30 mouse cellular contexts compared by ENCODE assay signal in the genomic region with DNA sequence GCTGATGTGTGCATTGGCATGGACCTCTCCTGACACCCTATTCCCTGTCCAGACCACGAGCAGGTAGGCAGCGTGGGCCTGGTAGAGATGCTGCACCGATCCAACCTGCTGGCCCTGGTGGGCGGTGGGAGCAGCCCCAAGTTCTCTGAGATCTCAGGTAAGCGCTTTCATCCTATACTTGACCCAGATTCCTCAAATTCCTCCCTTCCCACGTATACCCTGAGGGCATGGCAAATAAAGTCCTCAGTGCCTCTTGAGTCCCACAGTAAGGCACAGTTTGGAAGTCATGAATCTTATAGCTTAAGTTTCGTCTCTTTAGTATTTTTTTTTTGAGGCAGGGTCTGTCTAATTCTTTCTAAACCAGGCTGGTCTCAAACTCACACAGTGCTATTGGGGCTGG. TPM values are rescaled to one million over a fixed set of nuclear protein-coding genes. Genes with fewer than 3 reads are reported as not detected.
DNase-seq lines count a peak whose midpoint lies in the region; ATAC-seq and TF ChIP-seq lines count a peak whose summit lies in the region.
"Had no signal": no experiment of that assay in that cellular context is flagged by ENCODE, and none has a peak within 500 bp of the region (broad histone marks: within the 10 kb centered on the region; RNA-seq: fewer than 3 reads in every experiment).

No protein-coding gene starts in this region.

- no peak for DNase-seq in lung, adult 2 months
- DNase-seq in ES-E14 (ENCODE audit: low read depth, low spot score): no peak
- peak; percentile 17 for DNase-seq in lung, postnatal 36 days
- DNase-seq in kidney, adult 9 months: no peak
- DNase-seq: adrenal gland, adult 2 months; adrenal gland, postnatal 14 days; B cell, adult 2 months; cerebellum, adult 11 months; cerebellum, adult 2 months; cerebellum, adult 9-11 months; cerebellum, postnatal 25 days; gastrocnemius, postnatal 25 days; heart, adult 18-20 months; heart, postnatal 14 days; heart, postnatal 4 days had no signal

- peaks cover 5% of the 10 kb centered on the region for H3K36me3 ChIP-seq in lung, embryonic 16.5 days (ENCODE audit: control insufficient read depth, insufficient read depth, low read length)
- H3K36me3 ChIP-seq in E14TG2a.4 (ENCODE audit: insufficient read depth, low read length) (peaks cover 43% of the 10 kb centered on the region), ES-E14 (ENCODE audit: control insufficient read depth, insufficient read depth, low read length, poor library complexity, severe bottlenecking) (peaks cover 26% of the 10 kb centered on the region)
- peaks cover 2% of the 10 kb centered on the region; the same call in 1 of the 2 replicates for H3K36me3 ChIP-seq in heart, embryonic 11.5 days (ENCODE audit: control insufficient read depth, insufficient read depth, low read length)

- H3K9me3 ChIP-seq in lung, embryonic 16.5 days (ENCODE audit: control insufficient read depth, low read length): no peaks in the 10 kb centered on the region
- H3K9me3 ChIP-seq in E14TG2a.4 (ENCODE audit: low read length) (no peaks in the 10 kb centered on the region), ES-E14 (ENCODE audit: control insufficient read depth, insufficient read depth, low read depth, low read length) (no peaks in the 10 kb centered on the region)
- no peaks in the 10 kb centered on the region for H3K9me3 ChIP-seq in heart, embryonic 11.5 days (replicated peaks; ENCODE audit: control insufficient read depth, low read length)
- H3K9me3 ChIP-seq: embryonic facial prominence, embryonic 12.5 days; embryonic facial prominence, embryonic 15.5 days; G1E; heart, embryonic 13.5 days had no signal

- H3K4me1 ChIP-seq in lung, embryonic 16.5 days (replicated peaks; ENCODE audit: control insufficient read depth, insufficient read depth, low read length): 0 out of 2 replicates have a peak, but pooled peaks cover 3% of the 10 kb centered on the region
- no peaks in the 10 kb centered on the region; the same call in none of the 2 replicates for H3K4me1 ChIP-seq in lung, adult 2 months (ENCODE audit: control insufficient read depth, insufficient read depth, low read length)
- H3K4me1 ChIP-seq in E14TG2a.4 (replicated peaks; ENCODE audit: low read depth, low read length): peaks cover 51% of the 10 kb centered on the region
- H3K4me1 ChIP-seq in ES-E14 (ENCODE audit: control insufficient read depth in 2 of 2, insufficient read depth in 2 of 2, low read length in 2 of 2, poor library complexity in 1 of 2): peaks cover 0 to 8% of the 10 kb centered on the region in 2 experiments; a peak in 2 of 4 replicates
- H3K4me1 ChIP-seq in heart, embryonic 11.5 days (ENCODE audit: control insufficient read depth, insufficient read depth, low read length): peaks cover 3% of the 10 kb centered on the region; the same call in 1 of the 2 replicates
- H3K4me1 ChIP-seq: embryonic facial prominence, embryonic 12.5 days had no signal

- peak overlapping the region; percentile 75 for H3K27ac ChIP-seq in lung, embryonic 16.5 days (ENCODE audit: low read length)
- H3K27ac ChIP-seq in ES-E14 (ENCODE audit: insufficient read depth, low read depth, low read length, poor library complexity, severe bottlenecking): peak overlapping the region; percentile 98; the same call in 1 of the 2 replicates
- no peak overlapping the region for H3K27ac ChIP-seq in heart, embryonic 11.5 days (ENCODE audit: low read depth, low read length)
- H3K27ac ChIP-seq: embryonic facial prominence, embryonic 12.5 days; embryonic facial prominence, embryonic 15.5 days; heart, embryonic 13.5 days; hindbrain, embryonic 14.5 days had no signal

- no peak for ATAC-seq in lung, embryonic 16.5 days (ENCODE audit: low read depth)
- ATAC-seq in heart, embryonic 11.5 days (replicated peaks; ENCODE audit: insufficient number of reproducible peaks, low FRiP score, low TSS enrichment): no peak
- ATAC-seq: forebrain, embryonic 14.5 days; Patski had no signal

- no peaks in the 10 kb centered on the region for H3K27me3 ChIP-seq in lung, embryonic 16.5 days (ENCODE audit: control insufficient read depth, insufficient read depth, low read depth, low read length)
- no peaks in the 10 kb centered on the region for H3K27me3 ChIP-seq in E14TG2a.4 (ENCODE audit: insufficient read depth, low read length)
- H3K27me3 ChIP-seq in heart, embryonic 11.5 days (ENCODE audit: control insufficient read depth, insufficient read depth, low read length): no peaks in the 10 kb centered on the region
- H3K27me3 ChIP-seq: CH12.LX; embryonic facial prominence, embryonic 12.5 days; embryonic facial prominence, embryonic 15.5 days; heart, embryonic 13.5 days had no signal

- in situ Hi-C loops in ES-E14 (cut with MboI; ENCODE audit: low sequenced_read_pairs in 2 of 2, unreplicated experiment in 2 of 2): no loop called here

- H3K9ac ChIP-seq in lung, embryonic 16.5 days (ENCODE audit: low read length): no peak overlapping the region
- H3K9ac ChIP-seq in ES-E14 (ENCODE audit: insufficient read depth, low read depth, low read length, poor library complexity, severe bottlenecking): peak overlapping the region; percentile 44; the same call in 1 of the 2 replicates
- H3K9ac ChIP-seq in heart, embryonic 11.5 days (ENCODE audit: low read depth, low read length): no peak overlapping the region
- H3K9ac ChIP-seq: embryonic facial prominence, embryonic 12.5 days; embryonic facial prominence, embryonic 15.5 days; heart, embryonic 13.5 days; hindbrain, embryonic 14.5 days had no signal

- WGBS in lung, embryonic 16.5 days: 59% methylated on average over 7 of the region's 7 CpGs
- WGBS in lung, adult 2 months: 76% methylated on average over 7 of the region's 7 CpGs
- WGBS in heart, embryonic 11.5 days (ENCODE audit: insufficient replicate concordance): 74% methylated on average over 7 of the region's 7 CpGs

- peak overlapping the region; percentile 47; the same call in 1 of the 2 replicates for H3K4me2 ChIP-seq in lung, embryonic 16.5 days (ENCODE audit: low read depth, low read length)
- no peak overlapping the region for H3K4me2 ChIP-seq in heart, embryonic 11.5 days
- H3K4me2 ChIP-seq: embryonic facial prominence, embryonic 12.5 days; embryonic facial prominence, embryonic 15.5 days; heart, embryonic 13.5 days; hindbrain, embryonic 14.5 days had no signal

- H3K4me3 ChIP-seq in lung, embryonic 16.5 days (ENCODE audit: low read length): peak overlapping the region; percentile 66; the same call in 1 of the 2 replicates
- no peak overlapping the region for H3K4me3 ChIP-seq in lung, adult 2 months (replicated peaks; ENCODE audit: extremely low read depth, low read depth, low read length)
- H3K4me3 ChIP-seq in E14TG2a.4 (replicated peaks; ENCODE audit: low read length) (peak overlapping the region; percentile 84), ES-E14 (ENCODE audit: insufficient read depth in 1 of 2, low read depth in 1 of 2, low read length in 2 of 2, poor library complexity in 1 of 2, severe bottlenecking in 1 of 2) (peak overlapping the region in 1 of 2 experiments; percentile 68; a peak in 2 of 4 replicates)
- no peak overlapping the region for H3K4me3 ChIP-seq in heart, embryonic 11.5 days (ENCODE audit: low read depth, low read length)
- H3K4me3 ChIP-seq: embryonic facial prominence, embryonic 12.5 days; embryonic facial prominence, embryonic 15.5 days; heart, embryonic 13.5 days had no signal

- TF ChIP-seq POLR2A in lung, adult 2 months (IDR thresholded peaks at IDR 0.05; ENCODE audit: borderline replicate concordance, extremely low read depth, low read depth, low read length): no peak

- TF ChIP-seq CTCF in lung, adult 2 months (IDR thresholded peaks at IDR 0.05; ENCODE audit: insufficient read depth, low read length): no peak
- TF ChIP-seq CTCF in E14TG2a.4 (conservative IDR thresholded peaks at IDR 0.05; ENCODE audit: low read length): no peak

TF ChIP-seq in ES-E14, 5 proteins besides CTCF, POLR2A, EP300 and RAD21:
- TF ChIP-seq MAFK (IDR thresholded peaks at IDR 0.05; ENCODE audit: insufficient read depth, low read depth, low read length): no peak
- TF ChIP-seq ZC3H11A (IDR thresholded peaks at IDR 0.05; ENCODE audit: borderline replicate concordance, low read depth, low read length): no peak
- no peak for TF ChIP-seq CHD2 (IDR thresholded peaks at IDR 0.05; ENCODE audit: low read depth, low read length)
- TF ChIP-seq HCFC1 (IDR thresholded peaks at IDR 0.05; ENCODE audit: borderline replicate concordance, insufficient read depth, low read length): no peak
- no peak for TF ChIP-seq ZNF384 (IDR thresholded peaks at IDR 0.05; ENCODE audit: low read depth, low read length)

RNA-seq across cellular contexts. Expression of a gene that starts 2.1 kb away (rescaled TPM):
- polyA plus RNA-seq in lung, embryonic 16.5 days (2015; fragmentation: Nextera tagmentation; extraction: Ambion mirVana): 0.72 and 1.7 TPM in 2 replicates
- 1.7 and 2.7 TPM in 2 replicates for polyA plus RNA-seq in lung, adult 2 months (2012; rRNA removed)
- 0.26 TPM in 1 of 2 replicates, not detected in the other for total RNA-seq in ES-E14 (2012; rRNA removed)
- 0.34 TPM in 1 of 2 replicates, not detected in the other for polyA plus RNA-seq in heart, embryonic 11.5 days (2014; fragmentation: Nextera tagmentation; extraction: Ambion mirVana)
- total RNA-seq: adrenal gland, adult 2 months; common myeloid progenitor, adult 5-6 weeks; gastrocnemius, postnatal 25 days; heart, adult 18-20 months; heart, postnatal 14 days; heart, postnatal 4 days had no signal
- polyA plus RNA-seq: cerebellum, adult 2 months; embryonic facial prominence, embryonic 12.5 days; forebrain, embryonic 11.5 days; forebrain, embryonic 14.5 days; heart, embryonic 16.5 days; hindbrain, embryonic 11.5 days; hindbrain, embryonic 14.5 days; Patski had no signal

RNA-seq across cellular contexts. Expression of a gene that starts 4.1 kb away (rescaled TPM):
- 54.7 and 60.6 TPM in 2 replicates for polyA plus RNA-seq in lung, embryonic 16.5 days (2015; fragmentation: Nextera tagmentation; extraction: Ambion mirVana)
- polyA plus RNA-seq in lung, adult 2 months (2012; rRNA removed): 41.0 and 46.2 TPM in 2 replicates
- 41.9 and 48.0 TPM in 2 replicates for total RNA-seq in ES-E14 (2012; rRNA removed)
- polyA plus RNA-seq in heart, embryonic 11.5 days (2014; fragmentation: Nextera tagmentation; extraction: Ambion mirVana): 52.3 and 55.9 TPM in 2 replicates

RNA-seq across cellular contexts. Expression of a gene that starts 10.0 kb away (rescaled TPM):
- polyA plus RNA-seq in lung, embryonic 16.5 days (2015; fragmentation: Nextera tagmentation; extraction: Ambion mirVana): 102 and 122 TPM in 2 replicates
- polyA plus RNA-seq in lung, adult 2 months (2012; rRNA removed): 83.4 and 128 TPM in 2 replicates
- total RNA-seq in ES-E14 (2012; rRNA removed): 55.3 and 57.6 TPM in 2 replicates
- polyA plus RNA-seq in heart, embryonic 11.5 days (2014; fragmentation: Nextera tagmentation; extraction: Ambion mirVana): 16.0 and 16.2 TPM in 2 replicates

RNA-seq across cellular contexts. Expression of a gene that starts 26.6 kb away (rescaled TPM):
- polyA plus RNA-seq in lung, embryonic 16.5 days (2015; fragmentation: Nextera tagmentation; extraction: Ambion mirVana): 25.1 and 27.0 TPM in 2 replicates
- polyA plus RNA-seq in lung, adult 2 months (2012; rRNA removed): 33.9 and 34.5 TPM in 2 replicates
- total RNA-seq in ES-E14 (2012; rRNA removed): 15.8 and 22.9 TPM in 2 replicates
- polyA plus RNA-seq in heart, embryonic 11.5 days (2014; fragmentation: Nextera tagmentation; extraction: Ambion mirVana): 5.2 and 8.5 TPM in 2 replicates

RNA-seq across cellular contexts. Expression of a gene that starts 27.2 kb away (rescaled TPM):
- 51.6 and 51.8 TPM in 2 replicates for polyA plus RNA-seq in lung, embryonic 16.5 days (2015; fragmentation: Nextera tagmentation; extraction: Ambion mirVana)
- polyA plus RNA-seq in lung, adult 2 months (2012; rRNA removed): 8.4 and 9.4 TPM in 2 replicates
- 9.5 and 11.5 TPM in 2 replicates for total RNA-seq in ES-E14 (2012; rRNA removed)
- polyA plus RNA-seq in heart, embryonic 11.5 days (2014; fragmentation: Nextera tagmentation; extraction: Ambion mirVana): 31.2 and 35.7 TPM in 2 replicates

Comparison
In these comparisons a context has a peak if more than half of its experiments do, and no peak if none do; other contexts are left out.
1. H3K4me3 ChIP-seq: peak in lung, embryonic 16.5 days (single experiment) and E14TG2a.4 (single experiment); none in lung, adult 2 months (single experiment) and heart, embryonic 11.5 days (single experiment).